Mouse (Mus musculus) erythroblast, embryonic 14.5 days (primary cell): Measurements from ENCODE around the gene 2310011J03Rik.

ENCODE experiments used
- GATA1 ChIP-seq: IDR thresholded peaks from 2 replicates; pipeline ENCODE4 v1.6.1; 2012; ENCODE audit warnings: low read length, inconsistent platforms, mixed read lengths
- TAL1 ChIP-seq: IDR thresholded peaks from 3 replicates; pipeline ENCODE4 v1.6.1; 2012; ENCODE audit warnings: low read length, inconsistent platforms, mixed read lengths

- TF ChIP-seq TAL1 (no peak), GATA1 (no peak)
Observed at GRCm38 (mm10) chr10:80273847-80274246, 46.5 kb downstream of the 2310011J03Rik start.
